Mouse (Mus musculus) C2C12 (cell line): ENCODE measurements around the gene Atxn2. TPM values are rescaled to one million over a fixed set of nuclear protein-coding genes. Genes with fewer than 3 reads are reported as not detected.

Source experiments
- H3K27me3 ChIP-seq: one replicate; pipeline ENCODE4 v1.6.1; 2011; ENCODE audit not compliant: control insufficient read depth, insufficient read depth, insufficient read length
- H3K36me3 ChIP-seq: one replicate; pipeline ENCODE4 v1.6.1; 2011; ENCODE audit not compliant: control insufficient read depth, insufficient read depth
- H3K4me3 ChIP-seq: one replicate; pipeline ENCODE4 v1.5.1; 2011; ENCODE audit warnings: mild to moderate bottlenecking, control low read depth; ENCODE audit not compliant: poor library complexity, insufficient read depth, severe bottlenecking
- H3K79me2 ChIP-seq: one replicate; pipeline ENCODE4 v1.6.1; 2011; ENCODE audit not compliant: control insufficient read depth, insufficient read depth
- H3K79me3 ChIP-seq: one replicate; pipeline ENCODE4 v1.6.1; 2011; ENCODE audit warnings: low read depth, control low read depth
- H3ac ChIP-seq: one replicate; pipeline ENCODE3; 2011; ENCODE audit warnings: low read depth; ENCODE audit not compliant: control insufficient read depth, insufficient read length
- CEBPB ChIP-seq: IDR thresholded peaks from one replicate; pipeline ENCODE4 v1.6.1; 2011; ENCODE audit warnings: low read depth, mild to moderate bottlenecking, control low read depth, moderate library complexity
- CTCF ChIP-seq: IDR thresholded peaks from one replicate; pipeline ENCODE4 v1.5.1; 2011; ENCODE audit not compliant: control insufficient read depth, insufficient read depth, insufficient read length
- FOSL1 ChIP-seq: IDR thresholded peaks from one replicate; pipeline ENCODE4 v1.8.0; 2011; ENCODE audit warnings: mild to moderate bottlenecking, low read length; ENCODE audit not compliant: poor library complexity, insufficient read depth, severe bottlenecking
- MAX ChIP-seq: IDR thresholded peaks from one replicate; pipeline ENCODE4 v1.6.1; 2011; ENCODE audit warnings: mild to moderate bottlenecking, control low read depth
- MYOD1 ChIP-seq: IDR thresholded peaks from one replicate; pipeline ENCODE4 v1.6.1; 2011; ENCODE audit warnings: low read depth; ENCODE audit not compliant: control insufficient read depth, insufficient read length
- MYOG ChIP-seq: IDR thresholded peaks from one replicate; pipeline ENCODE4 v1.6.1; 2011; ENCODE audit not compliant: control insufficient read depth, insufficient read length; ENCODE audit errors: extremely low read depth
- USF1 ChIP-seq: IDR thresholded peaks from one replicate; pipeline ENCODE4 v1.6.1; 2011; ENCODE audit warnings: low read depth, mild to moderate bottlenecking, control low read depth, moderate library complexity
- polyA plus RNA-seq: library from polyadenylated mRNA; unstranded; fragments of >200 nt; fragmentation: generic; extraction: Trizol; gene quantifications from one replicate; pipeline ENCODE4 v1.2.1, GENCODE M21; 2012; ENCODE audit warnings: missing spikeins

Gene Atxn2
- polyA plus RNA-seq, 1 experiment = 69.9 TPM

- no peaks in the 10 kb centered on the region for H3K36me3 ChIP-seq
- no peaks in the 10 kb centered on the region for H3K27me3 ChIP-seq
- H3K79me2 ChIP-seq = no peaks in the 10 kb centered on the region
- no peaks in the 10 kb centered on the region for H3K79me3 ChIP-seq
- H3K4me3 ChIP-seq = no peak overlapping the region
- TF ChIP-seq CEBPB (no peak), MYOD1 (no peak), FOSL1 (no peak), CTCF (no peak), MAX (no peak), MYOG (no peak), USF1 (no peak)
- H3ac ChIP-seq = no peak overlapping the region
Measured at GRCm38 (mm10) chr5:121701111-121701769, 9.9 kb upstream of the Atxn2 start.

GRCm38 (mm10) chr5:121703341-121703740 is 7.8 kb upstream of the Atxn2 start:
- H3K36me3 ChIP-seq = no peaks in the 10 kb centered on the region
- TF ChIP-seq USF1 (no peak), MYOD1 (no peak), MYOG (no peak), MAX (no peak), FOSL1 (no peak), CTCF (no peak), CEBPB (no peak)
- no peaks in the 10 kb centered on the region for H3K79me2 ChIP-seq

GRCm38 (mm10) chr5:121704512-121705248 is 6.5 kb upstream of the Atxn2 start:
- H3ac ChIP-seq = no peak overlapping the region
- no peaks in the 10 kb centered on the region for H3K79me2 ChIP-seq
- no peaks in the 10 kb centered on the region for H3K36me3 ChIP-seq
- no peaks in the 10 kb centered on the region for H3K27me3 ChIP-seq
- TF ChIP-seq USF1 (peak; percentile 86), MYOD1 (no peak)
- H3K79me3 ChIP-seq = no peaks in the 10 kb centered on the region
- no peak overlapping the region for H3K4me3 ChIP-seq

More at GRCm38 (mm10) chr5:121703341-121703740, 7.8 kb upstream of the Atxn2 start:
- Histone ChIP-seq H3K4me3 (no peak overlapping the region), H3ac (no peak overlapping the region), H3K27me3 (no peaks in the 10 kb centered on the region), H3K79me3 (no peaks in the 10 kb centered on the region)

- Histone ChIP-seq H3K27me3 (no peaks in the 10 kb centered on the region), H3ac (no peak overlapping the region), H3K36me3 (no peaks in the 10 kb centered on the region), H3K79me3 (peaks cover 33% of the 10 kb centered on the region), H3K4me3 (peak overlapping the region; percentile 71), H3K79me2 (peaks cover 35% of the 10 kb centered on the region)
- no peak for TF ChIP-seq CTCF
Measured at GRCm38 (mm10) chr5:121710402-121710801, 735 bp upstream of the Atxn2 start.

GRCm38 (mm10) chr5:121710851-121711173 is 325 bp upstream of the Atxn2 start:
- Histone ChIP-seq H3ac (peak overlapping the region; percentile 78), H3K27me3 (no peaks in the 10 kb centered on the region), H3K4me3 (peak overlapping the region; percentile 71), H3K79me2 (peaks cover 39% of the 10 kb centered on the region), H3K36me3 (no peaks in the 10 kb centered on the region), H3K79me3 (peaks cover 37% of the 10 kb centered on the region)
- no peak for TF ChIP-seq CEBPB

- H3K27me3 ChIP-seq = no peaks in the 10 kb centered on the region
- TF ChIP-seq MYOD1 = no peak
- TF ChIP-seq MAX = no peak
- TF ChIP-seq CTCF = no peak
- no peak for TF ChIP-seq USF1
- no peak for TF ChIP-seq CEBPB
- TF ChIP-seq MYOG = no peak
- no peak for TF ChIP-seq FOSL1
- H3K79me3 ChIP-seq = peaks cover 48% of the 10 kb centered on the region
- H3ac ChIP-seq = peak overlapping the region; percentile 88
- H3K4me3 ChIP-seq = peak overlapping the region; percentile 71
- peaks cover 2% of the 10 kb centered on the region for H3K36me3 ChIP-seq
- H3K79me2 ChIP-seq = peaks cover 50% of the 10 kb centered on the region
Measured at GRCm38 (mm10) chr5:121711928-121712231, 743 bp downstream of the Atxn2 start.
